Mouse (Mus musculus) limb, embryonic 10.5 days (tissue): Measurements from ENCODE around the gene Safb2. TPM values are rescaled to one million over a fixed set of nuclear protein-coding genes. Genes with fewer than 3 reads are reported as not detected.

Experiments
- DNase-seq: peaks from one replicate; pipeline ENCODE4 v3.0.0-alpha.2; 2017; ENCODE audit warnings: low spot score
- H3K27ac ChIP-seq: fragments of 300-500 bp; sonication (generic); 2 replicates; pipeline ENCODE4 v1.5.1; 2016; ENCODE audit warnings: mild to moderate bottlenecking
- H3K27me3 ChIP-seq: fragments of 300-500 bp; sonication (generic); 2 replicates; pipeline ENCODE4 v1.6.1; 2016; ENCODE audit warnings: low read depth, mild to moderate bottlenecking; ENCODE audit not compliant: poor library complexity, severe bottlenecking
- H3K36me3 ChIP-seq: fragments of 300-500 bp; sonication (generic); 2 replicates; pipeline ENCODE4 v1.6.1; 2016; ENCODE audit warnings: mild to moderate bottlenecking, moderate library complexity
- H3K4me1 ChIP-seq: fragments of 300-500 bp; sonication (generic); 2 replicates; pipeline ENCODE4 v1.6.1; 2016
- H3K4me3 ChIP-seq: fragments of 300-500 bp; sonication (generic); 2 replicates; pipeline ENCODE4 v1.5.1; 2016; ENCODE audit warnings: mild to moderate bottlenecking, moderate library complexity
- H3K9me3 ChIP-seq: fragments of 300-500 bp; sonication (generic); replicated peaks from 2 replicates; pipeline ENCODE4 v1.6.1; 2016; ENCODE audit warnings: mild to moderate bottlenecking
- WGBS: fragments of 180-500 bp; shearing (Covaris S2); methylation state at CpG from one replicate; pipeline ENCODE4 v1.1.7; 2016; 5-methylcytosine and 5-hydroxymethylcytosine counted together
- polyA plus RNA-seq: library from polyadenylated mRNA; unstranded; fragments of >200 nt; fragmentation: Nextera tagmentation; extraction: Ambion mirVana; gene quantifications from 2 replicates; pipeline ENCODE4 v1.2.1, GENCODE M21; 2016

The Safb2 gene
- polyA plus RNA-seq, 1 experiment from 2014 or later, result 110 TPM

DNA sequence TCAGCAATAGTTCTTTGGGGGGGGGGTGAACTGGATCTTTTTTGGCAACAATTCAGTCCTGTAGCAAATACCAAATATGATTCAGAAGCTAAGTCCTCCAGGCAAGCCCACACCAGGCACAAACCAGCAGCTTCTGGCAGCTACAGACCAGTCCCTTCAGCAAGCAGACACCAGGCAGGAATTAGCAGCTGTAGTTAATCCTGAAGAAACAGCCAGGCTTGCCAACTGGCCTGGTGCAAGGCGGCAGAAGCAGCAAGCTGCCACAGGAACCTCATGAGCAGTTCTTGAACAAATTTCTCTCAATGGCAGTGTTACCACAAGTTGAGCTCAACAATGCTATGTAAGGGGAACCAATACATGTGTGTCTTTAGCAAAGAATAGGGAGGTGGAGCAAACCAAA is 61.6 kb downstream of the Safb2 start:
- H3K27ac ChIP-seq, result no peak overlapping the region
- 65% methylated on average over 1 of the region's 1 CpGs for WGBS

GRCm38 (mm10) chr17:56515690-56516410 is 68.5 kb downstream of the Safb2 start:
- H3K27ac ChIP-seq, result peak overlapping the region; percentile 26; the same call in 1 of the 2 replicates
- peak; percentile 44 for DNase-seq
- peak overlapping the region; percentile 8; the same call in 1 of the 2 replicates for H3K4me3 ChIP-seq
- peaks cover 56% of the 10 kb centered on the region for H3K27me3 ChIP-seq
- H3K9me3 ChIP-seq, result no peaks in the 10 kb centered on the region
- H3K4me1 ChIP-seq, result peaks cover 29% of the 10 kb centered on the region
- H3K36me3 ChIP-seq, result no peaks in the 10 kb centered on the region
- 12% methylated on average over 13 of the region's 13 CpGs for WGBS

More for the DNA sequence above, 61.6 kb downstream of the Safb2 start:
- Histone ChIP-seq H3K27me3 (no peaks in the 10 kb centered on the region), H3K4me1 (no peaks in the 10 kb centered on the region), H3K36me3 (no peaks in the 10 kb centered on the region), H3K9me3 (no peaks in the 10 kb centered on the region), H3K4me3 (no peak overlapping the region)
- DNase-seq, result peak; percentile 22

DNA sequence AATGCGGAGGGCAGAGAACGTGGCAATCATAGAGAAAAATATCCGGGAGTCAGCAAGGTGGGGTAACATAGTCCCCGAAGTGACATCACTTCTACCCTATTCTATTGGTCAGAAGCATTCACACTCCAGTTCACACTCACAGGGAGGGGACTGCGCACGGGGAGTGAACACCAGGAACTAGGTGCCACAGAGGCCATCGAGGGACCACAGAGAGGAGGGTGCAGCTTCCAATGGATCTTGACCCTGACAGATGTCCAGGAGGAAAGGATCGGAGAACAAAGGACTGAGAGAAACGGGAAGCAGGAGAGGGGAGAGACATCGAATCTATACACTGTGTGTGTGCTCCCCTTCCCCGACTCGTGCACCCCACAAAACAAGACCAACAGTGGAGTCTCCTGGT is 69.5 kb downstream of the Safb2 start:
- peak; percentile 28 for DNase-seq
- Histone ChIP-seq H3K9me3 (no peaks in the 10 kb centered on the region), H3K4me3 (no peak overlapping the region), H3K27ac (no peak overlapping the region), H3K4me1 (peaks cover 39% of the 10 kb centered on the region), H3K27me3 (peaks cover 66% of the 10 kb centered on the region), H3K36me3 (no peaks in the 10 kb centered on the region)
- WGBS, result 62% methylated on average over 12 of the region's 12 CpGs

GRCm38 (mm10) chr17:56514330-56514729 is 70.1 kb downstream of the Safb2 start:
- peaks cover 72% of the 10 kb centered on the region for H3K27me3 ChIP-seq

DNA sequence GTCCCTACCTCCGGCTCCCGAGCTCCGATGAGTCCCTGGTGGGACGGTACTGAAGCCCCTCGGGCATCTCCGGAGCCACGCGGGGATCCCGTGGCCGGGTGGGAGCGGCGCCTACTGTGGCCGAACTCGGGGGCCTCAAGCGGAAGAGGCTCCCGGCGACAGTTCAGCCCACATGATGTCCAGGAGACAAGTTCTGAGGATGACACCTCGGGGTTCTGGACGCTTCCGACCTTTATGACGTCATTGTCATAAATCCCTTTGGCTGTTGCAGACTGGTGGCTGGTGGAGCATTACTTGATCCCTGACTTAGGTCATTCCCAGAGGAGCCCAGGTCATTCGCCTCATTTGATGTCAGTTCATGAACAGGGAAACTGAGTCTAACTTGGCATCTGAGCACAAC is 72.1 kb downstream of the Safb2 start, which contains the start of gene Znrf4:
Znrf4 (minus strand) TSS at position 122 of the 400 bp plus-strand sequence.
- no peaks in the 10 kb centered on the region for H3K9me3 ChIP-seq
- H3K36me3 ChIP-seq, result no peaks in the 10 kb centered on the region
- DNase-seq, result peak; percentile 35
- H3K4me1 ChIP-seq, result peaks cover 54% of the 10 kb centered on the region
- peak within 1 kb of the TSS; percentile 37 for H3K4me3 ChIP-seq
- H3K27ac ChIP-seq, result peak within 1 kb of the TSS; percentile 42
- peaks cover 84% of the 10 kb centered on the region for H3K27me3 ChIP-seq
- WGBS, result 59% methylated on average over 22 of the region's 22 CpGs

More at GRCm38 (mm10) chr17:56514330-56514729, 70.1 kb downstream of the Safb2 start:
- peaks cover 44% of the 10 kb centered on the region for H3K4me1 ChIP-seq
- DNase-seq, result no peak
- H3K36me3 ChIP-seq, result no peaks in the 10 kb centered on the region
- no peak overlapping the region for H3K27ac ChIP-seq
- no peak overlapping the region for H3K4me3 ChIP-seq
- H3K9me3 ChIP-seq, result no peaks in the 10 kb centered on the region

DNA sequence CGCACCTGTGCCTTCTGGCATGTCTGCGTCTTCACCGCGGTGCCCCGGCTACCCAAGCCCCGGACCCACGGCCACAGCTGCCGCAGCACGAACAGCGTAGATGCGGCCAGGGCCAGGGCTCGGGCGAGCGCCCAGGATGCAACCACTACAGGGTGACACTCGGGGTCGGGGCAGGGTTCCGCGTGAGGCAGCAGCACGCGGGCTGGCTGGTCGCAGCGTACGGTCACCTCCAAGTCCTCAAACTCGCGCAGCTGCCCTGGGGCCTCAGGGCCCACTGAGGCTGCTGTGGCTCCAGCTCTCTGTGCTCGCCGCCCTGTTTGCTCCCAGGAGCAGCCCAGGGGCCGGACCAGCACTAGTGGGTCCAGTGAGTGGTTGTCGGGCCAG is 72.7 kb downstream of the Safb2 start:
- Histone ChIP-seq H3K9me3 (no peaks in the 10 kb centered on the region), H3K27ac (peak overlapping the region; percentile 42), H3K36me3 (no peaks in the 10 kb centered on the region), H3K4me3 (peak overlapping the region; percentile 37), H3K4me1 (peaks cover 57% of the 10 kb centered on the region), H3K27me3 (peaks cover 84% of the 10 kb centered on the region)
- WGBS, result 24% methylated on average over 29 of the region's 29 CpGs
- DNase-seq, result no peak

DNA sequence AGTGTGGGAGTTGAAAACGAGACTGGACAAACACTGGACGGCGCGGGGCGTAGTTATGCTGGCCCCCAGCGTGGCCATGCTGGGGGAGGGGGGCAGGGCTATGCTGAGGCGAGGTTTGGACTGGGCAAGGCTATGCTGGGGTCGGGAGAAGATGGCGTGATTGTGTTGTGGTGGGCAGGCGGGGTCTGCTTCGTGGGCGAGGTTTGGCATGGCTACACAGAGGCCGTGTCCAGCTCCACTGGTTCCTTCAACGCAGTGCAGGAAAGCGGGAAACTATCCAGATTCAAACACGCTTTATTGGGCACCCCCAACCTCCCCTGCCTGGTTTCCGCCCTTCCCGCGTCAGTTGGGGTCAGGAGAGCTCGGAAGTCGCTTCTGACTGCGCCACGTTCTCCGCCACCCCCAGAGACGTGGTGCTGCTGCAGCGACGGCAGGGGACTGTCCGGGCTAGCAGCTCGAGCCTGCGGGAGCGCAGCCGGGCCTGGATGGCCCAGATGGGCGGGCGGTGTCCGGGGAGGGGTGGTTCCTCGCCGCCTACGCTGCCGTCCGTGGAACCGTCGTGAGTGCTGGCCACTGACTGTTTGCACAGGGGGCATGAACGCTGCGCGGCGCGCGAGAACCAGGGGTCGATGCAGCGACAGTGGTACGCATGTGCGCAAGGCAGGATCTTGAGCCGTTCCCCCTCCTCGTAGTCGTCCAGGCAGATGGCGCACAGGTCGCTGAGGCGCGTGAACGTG is 73.2 kb downstream of the Safb2 start:
- 9% methylated on average over 60 of the region's 60 CpGs for WGBS
- H3K4me3 ChIP-seq, result peak overlapping the region; percentile 37
- peaks cover 60% of the 10 kb centered on the region for H3K4me1 ChIP-seq
- DNase-seq, result peak; percentile 57
- H3K27me3 ChIP-seq, result peaks cover 80% of the 10 kb centered on the region
- no peaks in the 10 kb centered on the region for H3K9me3 ChIP-seq
- peak overlapping the region; percentile 42 for H3K27ac ChIP-seq
- no peaks in the 10 kb centered on the region for H3K36me3 ChIP-seq

Other genes with a start within 250 kb of the Safb2 start
- gene Ptprs, start 108.1 kb downstream of the Safb2 start, polyA plus RNA-seq, result 69.5 and 83.2 TPM in 2 replicates
- gene Znrf4, start 72.2 kb downstream of the Safb2 start, polyA plus RNA-seq, result not detected in 2 replicates
- 0.58 and 1.3 TPM in 2 replicates for gene Gm20219, start 30.2 kb downstream of the Safb2 start, polyA plus RNA-seq
- gene Safb, start 240 bp upstream of the Safb2 start, polyA plus RNA-seq, result 161 and 183 TPM in 2 replicates
- 205 and 206 TPM in 2 replicates for gene 2410015M20Rik, start 25.2 kb upstream of the Safb2 start, polyA plus RNA-seq
- gene Rpl36, start 28.8 kb upstream of the Safb2 start, polyA plus RNA-seq, result 1,560 and 1,788 TPM in 2 replicates
- gene Lonp1, start 42.3 kb upstream of the Safb2 start, polyA plus RNA-seq, result 67.7 and 73.2 TPM in 2 replicates
- gene Catsperd, start 43.6 kb upstream of the Safb2 start, polyA plus RNA-seq, result 0.54 and 1.0 TPM in 2 replicates
- gene Ranbp3, start 88.7 kb upstream of the Safb2 start, polyA plus RNA-seq, result 148 TPM in 2 replicates
- 425 and 437 TPM in 2 replicates for gene Ndufa11, start 133.2 kb upstream of the Safb2 start, polyA plus RNA-seq
- 12.8 and 15.5 TPM in 2 replicates for gene Vmac, start 133.4 kb upstream of the Safb2 start, polyA plus RNA-seq
- 10.8 and 12.7 TPM in 2 replicates for gene Nrtn, start 172.9 kb upstream of the Safb2 start, polyA plus RNA-seq
- 46.0 and 50.3 TPM in 2 replicates for gene Dus3l, start 180.2 kb upstream of the Safb2 start, polyA plus RNA-seq
- 1.5 and 2.2 TPM in 2 replicates for gene Prr22, start 185.7 kb upstream of the Safb2 start, polyA plus RNA-seq
- gene Rfx2, start 246.4 kb upstream of the Safb2 start, polyA plus RNA-seq, result 3.2 and 4.5 TPM in 2 replicates